Mouse (Mus musculus) ES-E14 (cell line): ENCODE data around the gene Otoa. TPM values are rescaled to one million over a fixed set of nuclear protein-coding genes. Genes with fewer than 3 reads are reported as not detected.

Experiments
- DNase-seq: peaks from one replicate; pipeline ENCODE4 v3.0.0-alpha.2; 2013; ENCODE audit warnings: low read depth, low spot score
- H3K27ac ChIP-seq: 2 replicates; pipeline ENCODE4 v1.5.1; 2012; ENCODE audit warnings: low read depth, mild to moderate bottlenecking, low read length, moderate library complexity, mixed read lengths; ENCODE audit not compliant: poor library complexity, insufficient read depth, severe bottlenecking
- H3K36me3 ChIP-seq: 2 replicates; pipeline ENCODE4 v1.6.1; 2012; ENCODE audit warnings: mild to moderate bottlenecking, low read length, moderate library complexity, mixed read lengths; ENCODE audit not compliant: control insufficient read depth, poor library complexity, insufficient read depth, severe bottlenecking
- H3K4me1 ChIP-seq, 2 experiments: fragments of 150-350 bp in 1 of 2; sonication (generic) in 1 of 2; 2 replicates each; pipeline ENCODE4 v1.6.1; 2012; ENCODE audit warnings: low read length in 2 of 2, mild to moderate bottlenecking in 1 of 2, mixed read lengths in 1 of 2; ENCODE audit not compliant: control insufficient read depth in 2 of 2, insufficient read depth in 2 of 2, poor library complexity in 1 of 2
- H3K4me3 ChIP-seq, 2 experiments: fragments of 150-350 bp in 1 of 2; sonication (generic) in 1 of 2; 2 replicates each; pipeline ENCODE4 v1.5.1; 2012; ENCODE audit warnings: low read length in 2 of 2, low read depth in 1 of 2, mild to moderate bottlenecking in 1 of 2, mixed read lengths in 1 of 2; ENCODE audit not compliant: insufficient read depth in 1 of 2, poor library complexity in 1 of 2, severe bottlenecking in 1 of 2
- H3K9ac ChIP-seq: 2 replicates; pipeline ENCODE4 v1.6.1; 2012; ENCODE audit warnings: low read depth, mild to moderate bottlenecking, low read length, mixed read lengths; ENCODE audit not compliant: poor library complexity, insufficient read depth, severe bottlenecking
- H3K9me3 ChIP-seq: fragments of 150-350 bp; sonication (generic); 2 replicates; pipeline ENCODE4 v1.6.1; 2012; ENCODE audit warnings: low read depth, mild to moderate bottlenecking, low read length; ENCODE audit not compliant: control insufficient read depth, insufficient read depth
- CHD2 ChIP-seq: IDR thresholded peaks from 2 replicates; pipeline ENCODE4 v1.6.1; 2014; ENCODE audit warnings: mild to moderate bottlenecking, low read depth, low read length, inconsistent platforms
- HCFC1 ChIP-seq: IDR thresholded peaks from 2 replicates; pipeline ENCODE4 v1.6.1; 2012; ENCODE audit warnings: low read length, inconsistent platforms, borderline replicate concordance; ENCODE audit not compliant: insufficient read depth
- MAFK ChIP-seq: IDR thresholded peaks from 2 replicates; pipeline ENCODE4 v1.6.1; 2014; ENCODE audit warnings: mild to moderate bottlenecking, low read depth, low read length, inconsistent platforms; ENCODE audit not compliant: insufficient read depth
- ZC3H11A ChIP-seq: IDR thresholded peaks from 2 replicates; pipeline ENCODE4 v1.6.1; 2012; ENCODE audit warnings: low read depth, mild to moderate bottlenecking, inconsistent platforms, low read length, borderline replicate concordance
- ZNF384 ChIP-seq: IDR thresholded peaks from 2 replicates; pipeline ENCODE4 v1.6.1; 2012; ENCODE audit warnings: low read depth, low read length, inconsistent platforms
- in situ Hi-C, 2 experiments: fragments of 600-800 bp; cut with MboI; formaldehyde crosslinking; loops; one replicate each; pipeline ENCODE4 v1.15.1; 2025; ENCODE audit warnings: low sequenced_read_pairs in 2 of 2, inconsistent platforms in 1 of 2; ENCODE audit not compliant: unreplicated experiment in 2 of 2
- total RNA-seq: library from RNA; depleted of rRNA; stranded (reverse); fragments of 300-350 nt; gene quantifications from 2 replicates; pipeline ENCODE4 v1.2.3, GENCODE M21; 2012

Otoa gene
- total RNA-seq, 1 experiment: 0.22 TPM

- Histone ChIP-seq H3K9me3 (no peaks in the 10 kb centered on the region), H3K9ac (no peak overlapping the region), H3K4me3 (no peak overlapping the region), H3K4me1 (no peaks in the 10 kb centered on the region), H3K27ac (no peak overlapping the region), H3K36me3 (no peaks in the 10 kb centered on the region)
- no peak for TF ChIP-seq CHD2
- no peak for TF ChIP-seq ZC3H11A
- TF ChIP-seq MAFK: no peak
- no peak for TF ChIP-seq ZNF384
- TF ChIP-seq HCFC1: no peak
- in situ Hi-C loops: no loop called here
- DNase-seq: no peak
Measured at GRCm38 (mm10) chr7:121152186-121152585, 70.7 kb downstream of the Otoa start.

DNA sequence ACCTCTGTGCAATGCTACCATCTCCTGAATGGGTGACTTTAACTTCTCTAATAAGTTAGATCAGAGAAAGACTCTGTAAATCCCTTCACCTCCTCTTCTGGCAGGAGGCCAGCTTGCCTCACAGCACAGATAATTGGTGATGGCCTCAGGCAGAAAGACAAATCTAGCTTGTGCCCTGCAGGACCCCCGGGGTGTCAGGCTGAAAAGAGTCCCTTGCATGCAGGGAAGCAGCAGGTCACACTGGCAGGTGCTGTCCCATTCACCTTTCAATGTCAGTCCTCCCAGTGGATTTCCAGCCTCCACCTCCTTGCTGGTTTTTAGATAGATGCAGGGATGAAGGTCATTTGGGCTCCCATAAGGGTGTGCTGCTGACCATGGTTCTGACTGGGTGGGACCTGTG, 84.2 kb downstream of the Otoa start:
- H3K36me3 ChIP-seq: no peaks in the 10 kb centered on the region
- DNase-seq: no peak
- no peak overlapping the region for H3K9ac ChIP-seq
- in situ Hi-C loops: no loop called here
- TF ChIP-seq ZNF384: no peak
- TF ChIP-seq CHD2: no peak
- no peak for TF ChIP-seq HCFC1
- TF ChIP-seq MAFK: no peak
- TF ChIP-seq ZC3H11A: no peak
- no peak overlapping the region for H3K4me3 ChIP-seq
- H3K9me3 ChIP-seq: no peaks in the 10 kb centered on the region
- H3K4me1 ChIP-seq: no peaks in the 10 kb centered on the region
- no peak overlapping the region for H3K27ac ChIP-seq

GRCm38 (mm10) chr7:121171888-121172287, 90.4 kb downstream of the Otoa start:
- in situ Hi-C loops: no loop called here
- no peak for TF ChIP-seq ZC3H11A
- TF ChIP-seq ZNF384: no peak
- TF ChIP-seq HCFC1: no peak
- no peak for TF ChIP-seq MAFK
- TF ChIP-seq CHD2: no peak
- H3K4me1 ChIP-seq: no peaks in the 10 kb centered on the region
- H3K9me3 ChIP-seq: no peaks in the 10 kb centered on the region
- DNase-seq: no peak
- no peaks in the 10 kb centered on the region for H3K36me3 ChIP-seq
- no peak overlapping the region for H3K27ac ChIP-seq
- no peak overlapping the region for H3K4me3 ChIP-seq
- no peak overlapping the region for H3K9ac ChIP-seq

GRCm38 (mm10) chr7:121187201-121187786, 105.8 kb downstream of the Otoa start:
- TF ChIP-seq HCFC1: no peak
- no peak for TF ChIP-seq MAFK
- no peak for TF ChIP-seq CHD2
- no peaks in the 10 kb centered on the region for H3K9me3 ChIP-seq
- no peak for DNase-seq
- no peaks in the 10 kb centered on the region for H3K36me3 ChIP-seq
- no peak overlapping the region for H3K4me3 ChIP-seq
- H3K27ac ChIP-seq: no peak overlapping the region
- in situ Hi-C loops: no loop called here
- no peak overlapping the region for H3K9ac ChIP-seq
- H3K4me1 ChIP-seq: no peaks in the 10 kb centered on the region

DNA sequence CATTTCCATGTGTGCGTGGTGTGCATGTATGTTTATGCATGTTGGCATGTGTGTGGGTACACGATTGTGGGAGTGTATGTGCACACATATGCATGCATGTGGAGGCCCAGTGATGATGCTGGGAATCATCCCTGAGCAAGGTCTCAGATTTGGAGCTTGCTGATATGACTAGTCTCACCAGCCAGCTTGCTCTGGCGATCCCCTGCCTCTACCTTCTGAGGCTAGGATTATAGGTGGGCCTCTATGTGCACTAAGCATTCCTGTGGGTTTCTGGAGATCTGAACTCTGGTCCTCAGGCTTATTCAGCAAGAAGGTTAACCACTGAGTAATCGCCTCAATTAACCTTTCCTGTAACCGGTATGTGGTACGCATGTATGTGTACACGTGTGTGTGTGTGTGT, 107.5 kb downstream of the Otoa start:
- H3K27ac ChIP-seq: no peak overlapping the region
- no peaks in the 10 kb centered on the region for H3K36me3 ChIP-seq
- TF ChIP-seq ZC3H11A (no peak), CHD2 (no peak), ZNF384 (no peak), HCFC1 (no peak), MAFK (no peak)
- H3K9me3 ChIP-seq: no peaks in the 10 kb centered on the region
- in situ Hi-C loops: no loop called here
- no peak overlapping the region for H3K4me3 ChIP-seq
- H3K9ac ChIP-seq: no peak overlapping the region
- no peaks in the 10 kb centered on the region for H3K4me1 ChIP-seq
- DNase-seq: no peak
